Mouse (Mus musculus) hindbrain, postnatal 0 days (tissue): ENCODE measurements around the gene Gpr83. TPM values are rescaled to one million over a fixed set of nuclear protein-coding genes. Genes with fewer than 3 reads are reported as not detected.

Experiments used
- ATAC-seq: fragments of 200-750 bp; cut with Nextera tagmentation; 2 replicates; pipeline ENCODE4 v1.8.0; 2017; ENCODE audit warnings: mild to moderate bottlenecking, moderate TSS enrichment, moderate library complexity
- DNase-seq: peaks from one replicate; pipeline ENCODE4 v3.0.0-alpha.2; 2015; ENCODE audit warnings: low spot score
- H3K27ac ChIP-seq: fragments of 300-500 bp; sonication (generic); 2 replicates; pipeline ENCODE4 v1.5.1; 2014; ENCODE audit warnings: mild to moderate bottlenecking
- H3K27me3 ChIP-seq: fragments of 300-500 bp; sonication (generic); 2 replicates; pipeline ENCODE4 v1.6.1; 2014; ENCODE audit warnings: low read length, mixed read lengths; ENCODE audit not compliant: insufficient read depth
- H3K36me3 ChIP-seq: fragments of 300-500 bp; sonication (generic); 2 replicates; pipeline ENCODE4 v1.6.1; 2014; ENCODE audit warnings: low read length, mixed read lengths; ENCODE audit not compliant: insufficient read depth
- H3K4me1 ChIP-seq: fragments of 300-500 bp; sonication (generic); 2 replicates; pipeline ENCODE4 v1.6.1; 2014; ENCODE audit warnings: antibody characterized with exemption, low read length, mixed read lengths; ENCODE audit not compliant: insufficient read depth
- H3K4me2 ChIP-seq: fragments of 300-500 bp; sonication (generic); 2 replicates; pipeline ENCODE4 v1.6.1; 2014; ENCODE audit warnings: low read depth, mild to moderate bottlenecking, low read length, moderate library complexity, mixed read lengths
- H3K4me3 ChIP-seq: fragments of 300-500 bp; sonication (generic); 2 replicates; pipeline ENCODE4 v1.5.1; 2014; ENCODE audit warnings: low read length
- H3K9ac ChIP-seq: fragments of 300-500 bp; sonication (generic); replicated peaks from 2 replicates; pipeline ENCODE4 v1.6.1; 2014; ENCODE audit warnings: mild to moderate bottlenecking, low read length, moderate library complexity, mixed read lengths
- H3K9me3 ChIP-seq: fragments of 300-500 bp; sonication (generic); 2 replicates; pipeline ENCODE4 v1.6.1; 2016; ENCODE audit warnings: low read length, mixed read lengths
- CTCF ChIP-seq: IDR thresholded peaks from 2 replicates; pipeline ENCODE4 v1.5.1; 2016; ENCODE audit warnings: antibody characterized with exemption, control low read depth, low read depth
- WGBS: fragments of 180-500 bp; shearing (Covaris S2); extraction: QIAGEN DNeasy Blood & Tissue Kit; methylation state at CpG from one replicate; pipeline ENCODE4 v1.1.7; 2014; 5-methylcytosine and 5-hydroxymethylcytosine counted together
- polyA plus RNA-seq: library from polyadenylated mRNA; unstranded; fragments of >200 nt; fragmentation: Nextera tagmentation; extraction: Ambion mirVana; gene quantifications from 2 replicates; pipeline ENCODE4 v1.2.1, GENCODE M21; 2015
- total RNA-seq: library from RNA; depleted of rRNA; stranded (reverse); fragments of >200 nt; gene quantifications from 2 replicates; pipeline ENCODE4 v1.2.3, GENCODE M21; 2014

The Gpr83 gene
- total and polyA plus RNA-seq, 2 experiments from 2014 or later: 1.8 to 3.7 TPM

DNA sequence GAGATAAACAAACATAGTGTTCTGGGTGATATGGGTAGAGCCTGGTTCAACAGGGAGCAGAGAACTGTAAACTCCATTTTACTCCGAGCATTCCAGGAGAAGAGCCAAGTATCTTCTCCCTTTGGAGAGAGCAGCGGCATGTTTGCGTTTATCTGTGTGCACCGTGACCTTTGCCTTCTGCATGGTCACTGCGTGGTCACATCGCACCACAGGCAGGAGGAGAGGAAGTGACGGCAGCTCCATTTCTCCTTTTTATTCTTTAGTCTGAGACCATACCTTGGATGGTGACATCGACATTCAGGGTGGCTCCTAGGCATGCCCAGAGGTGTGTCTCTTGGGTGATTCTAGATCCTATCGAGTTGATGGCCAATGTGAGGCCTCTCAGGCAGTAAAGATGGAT is 33.4 kb downstream of the Gpr83 start:
- WGBS: 86% methylated on average over 9 of the region's 9 CpGs
- H3K9ac ChIP-seq: no peak overlapping the region
- ATAC-seq: no peak

DNA sequence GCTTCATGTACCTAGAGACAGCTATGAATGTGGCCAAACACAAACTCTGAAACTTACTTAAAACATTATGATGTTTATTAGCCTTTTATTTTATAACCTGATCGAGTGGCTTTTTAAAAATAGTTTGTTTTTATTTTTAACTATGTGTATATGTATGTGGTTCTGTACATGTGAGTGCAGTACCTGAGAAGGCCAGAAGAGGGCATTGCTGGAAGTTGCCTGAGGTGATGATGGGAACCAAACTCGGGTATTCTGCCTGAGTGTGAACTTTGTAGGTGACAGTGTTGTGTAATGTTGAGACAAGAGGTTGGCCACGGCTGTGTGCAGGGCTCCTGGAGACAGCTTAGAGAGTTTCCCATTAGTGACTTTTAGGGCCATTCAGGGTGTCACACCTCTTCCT is 34.6 kb downstream of the Gpr83 start:
- Histone ChIP-seq H3K4me3 (no peak overlapping the region), H3K36me3 (no peaks in the 10 kb centered on the region), H3K9me3 (no peaks in the 10 kb centered on the region), H3K4me1 (no peaks in the 10 kb centered on the region), H3K9ac (no peak overlapping the region), H3K27me3 (no peaks in the 10 kb centered on the region), H3K27ac (no peak overlapping the region), H3K4me2 (no peak overlapping the region)
- 82% methylated on average over 3 of the region's 3 CpGs for WGBS
- DNase-seq: no peak
- no peak for ATAC-seq
- peak; percentile 54 for TF ChIP-seq CTCF

More for the DNA sequence above, 33.4 kb downstream of the Gpr83 start:
- no peaks in the 10 kb centered on the region for H3K4me1 ChIP-seq
- no peak for TF ChIP-seq CTCF
- DNase-seq: no peak
- no peak overlapping the region for H3K4me2 ChIP-seq
- no peaks in the 10 kb centered on the region for H3K36me3 ChIP-seq
- H3K9me3 ChIP-seq: no peaks in the 10 kb centered on the region
- no peaks in the 10 kb centered on the region for H3K27me3 ChIP-seq
- H3K4me3 ChIP-seq: no peak overlapping the region
- no peak overlapping the region for H3K27ac ChIP-seq

DNA sequence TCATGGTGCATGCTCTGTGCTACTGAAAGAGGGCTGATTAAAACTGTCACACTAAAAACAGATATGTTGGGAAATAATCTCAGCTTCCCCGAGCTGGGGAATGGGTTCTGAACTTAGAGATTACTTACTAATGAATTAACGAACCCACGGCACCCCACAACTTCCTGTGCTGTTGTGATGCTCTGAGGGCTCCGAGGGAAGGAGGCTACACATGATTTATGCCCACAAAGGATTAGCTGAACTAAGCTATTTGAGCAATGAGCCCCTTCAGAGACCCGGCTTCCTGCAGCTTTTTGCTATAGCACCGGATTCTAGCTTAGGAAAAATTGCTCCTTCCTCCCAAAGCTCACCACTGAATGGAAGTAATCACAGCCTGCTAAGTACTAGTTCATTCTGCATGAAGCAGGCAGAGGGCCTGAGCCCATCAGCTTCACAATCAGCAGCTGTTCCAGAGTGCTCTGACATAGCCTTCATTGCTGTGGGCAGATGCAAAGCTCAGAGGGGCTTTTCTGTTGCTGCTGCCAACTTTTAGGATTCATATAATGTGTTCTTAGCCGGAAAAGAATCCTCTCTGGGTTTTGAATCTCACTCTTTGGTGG is 35.3 kb downstream of the Gpr83 start:
- peak; percentile 43 for DNase-seq
- Histone ChIP-seq H3K36me3 (no peaks in the 10 kb centered on the region), H3K27ac (no peak overlapping the region), H3K9me3 (no peaks in the 10 kb centered on the region), H3K27me3 (no peaks in the 10 kb centered on the region), H3K4me3 (no peak overlapping the region), H3K4me2 (no peak overlapping the region), H3K9ac (no peak overlapping the region), H3K4me1 (no peaks in the 10 kb centered on the region)
- TF ChIP-seq CTCF: no peak
- ATAC-seq: no peak
- WGBS: 50% methylated on average over 7 of the region's 7 CpGs

DNA sequence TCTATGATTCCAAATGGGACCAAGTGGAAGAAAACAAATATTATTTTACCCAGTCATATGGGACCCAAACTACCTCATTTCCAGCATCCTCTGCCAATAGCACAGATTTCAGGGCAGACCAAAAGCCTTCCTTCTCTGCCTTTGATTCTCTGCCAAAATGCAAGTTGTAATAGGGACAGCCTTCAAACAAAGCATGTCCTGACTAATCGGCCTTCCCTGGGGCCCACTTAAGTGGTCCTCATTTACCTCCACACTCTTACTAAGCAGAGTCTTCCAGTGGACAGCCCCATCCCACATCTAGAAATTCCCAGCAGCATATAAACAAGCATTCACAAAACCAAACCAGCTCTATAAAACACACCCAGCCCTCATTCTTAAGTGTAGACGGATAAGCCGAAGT is 37.1 kb downstream of the Gpr83 start:
- Histone ChIP-seq H3K27me3 (no peaks in the 10 kb centered on the region), H3K4me3 (no peak overlapping the region), H3K4me2 (no peak overlapping the region), H3K36me3 (no peaks in the 10 kb centered on the region), H3K9ac (no peak overlapping the region), H3K27ac (no peak overlapping the region), H3K4me1 (no peaks in the 10 kb centered on the region), H3K9me3 (no peaks in the 10 kb centered on the region)
- DNase-seq (no peak), ATAC-seq (no peak)
- 61% methylated on average over 3 of the region's 3 CpGs for WGBS
- no peak for TF ChIP-seq CTCF

DNA sequence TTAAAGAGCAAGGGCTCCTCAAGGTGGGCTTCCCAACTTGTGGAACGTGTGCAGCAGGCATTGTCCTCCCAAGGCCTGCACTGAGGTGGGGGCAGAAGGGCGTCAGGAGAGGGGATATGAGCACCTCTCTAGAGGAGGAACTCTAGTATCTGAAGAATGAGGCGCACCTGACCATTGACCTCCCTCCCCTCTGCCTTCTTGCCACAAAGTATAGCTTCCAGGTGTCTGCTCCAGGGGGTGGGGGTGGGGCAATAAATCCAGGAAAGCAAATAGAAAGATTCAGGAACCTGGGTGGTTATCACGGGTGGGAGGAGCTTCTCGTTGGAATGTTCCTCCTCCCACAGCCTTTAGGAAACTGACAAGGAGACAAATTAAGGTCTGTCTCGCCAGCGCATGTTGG is 41.7 kb downstream of the Gpr83 start:
- peaks cover 7% of the 10 kb centered on the region; the same call in 1 of the 2 replicates for H3K4me1 ChIP-seq
- H3K9ac ChIP-seq: no peak overlapping the region
- no peaks in the 10 kb centered on the region for H3K36me3 ChIP-seq
- H3K4me3 ChIP-seq: no peak overlapping the region
- ATAC-seq (no peak), DNase-seq (no peak)
- no peaks in the 10 kb centered on the region for H3K9me3 ChIP-seq
- no peak overlapping the region for H3K27ac ChIP-seq
- no peak overlapping the region for H3K4me2 ChIP-seq
- no peak for TF ChIP-seq CTCF
- WGBS: 75% methylated on average over 7 of the region's 7 CpGs
- H3K27me3 ChIP-seq: no peaks in the 10 kb centered on the region

DNA sequence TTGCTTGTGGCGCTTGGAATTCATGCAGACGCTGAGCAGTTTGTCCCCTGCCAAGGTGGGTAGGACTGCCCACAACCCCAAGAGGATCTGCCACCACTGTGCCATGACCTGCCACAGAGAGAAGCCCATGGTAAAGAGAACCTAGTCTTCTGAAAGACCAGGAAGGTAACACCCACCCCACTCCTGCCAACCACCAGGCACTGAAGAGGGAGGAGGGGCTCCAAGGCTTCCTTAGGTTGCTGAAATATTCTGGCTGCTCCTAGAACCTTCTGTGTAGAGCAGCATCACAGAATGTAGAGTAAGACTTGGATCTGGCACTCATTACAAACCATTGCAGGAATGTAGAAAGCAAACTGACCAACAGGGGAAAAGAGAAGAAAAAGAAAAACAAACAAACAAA is 42.4 kb downstream of the Gpr83 start:
- no peak overlapping the region for H3K27ac ChIP-seq
- no peak for DNase-seq
- H3K9ac ChIP-seq: no peak overlapping the region
- no peaks in the 10 kb centered on the region for H3K27me3 ChIP-seq
- WGBS: 94% methylated on average over 2 of the region's 2 CpGs
- H3K4me1 ChIP-seq: peaks cover 7% of the 10 kb centered on the region; the same call in 1 of the 2 replicates
- TF ChIP-seq CTCF: no peak
- H3K4me3 ChIP-seq: no peak overlapping the region
- H3K36me3 ChIP-seq: no peaks in the 10 kb centered on the region
- H3K4me2 ChIP-seq: no peak overlapping the region
- H3K9me3 ChIP-seq: no peaks in the 10 kb centered on the region
- ATAC-seq: no peak

DNA sequence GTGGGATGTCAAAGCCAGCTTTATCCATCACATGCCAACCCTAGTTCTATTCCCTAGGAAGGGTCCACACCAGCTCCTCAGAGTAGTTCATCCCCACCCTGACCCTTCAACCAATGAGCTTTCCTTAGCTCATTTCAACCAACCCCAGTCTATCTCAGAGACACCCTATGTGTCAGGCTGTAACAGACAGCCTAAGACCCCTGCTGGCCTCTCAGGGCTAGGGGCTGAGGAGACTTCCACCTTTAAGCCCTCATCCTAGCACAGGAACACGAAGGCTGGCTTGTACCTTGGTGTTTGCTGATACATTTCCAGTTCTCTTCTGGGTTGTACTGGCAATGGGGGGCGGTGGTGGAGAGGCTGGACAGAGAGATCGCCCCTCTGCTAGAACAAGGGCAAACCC is 43.0 kb downstream of the Gpr83 start:
- TF ChIP-seq CTCF: no peak
- no peaks in the 10 kb centered on the region for H3K27me3 ChIP-seq
- peaks cover 7% of the 10 kb centered on the region; the same call in 1 of the 2 replicates for H3K4me1 ChIP-seq
- H3K9ac ChIP-seq: no peak overlapping the region
- no peaks in the 10 kb centered on the region for H3K36me3 ChIP-seq
- H3K9me3 ChIP-seq: no peaks in the 10 kb centered on the region
- no peak overlapping the region for H3K4me2 ChIP-seq
- H3K4me3 ChIP-seq: no peak overlapping the region
- 89% methylated on average over 3 of the region's 3 CpGs for WGBS
- ATAC-seq (no peak), DNase-seq (no peak)
- no peak overlapping the region for H3K27ac ChIP-seq
